Mouse (Mus musculus): ENCODE measurements around the gene Fam205c. TPM values are rescaled to one million over a fixed set of nuclear protein-coding genes. Genes with fewer than 3 reads are reported as not detected.
A peak's percentile ranks its signal among the peaks of the same experiment; 100 is the strongest.
"Not testable (repeated sequence)": the region's sequence is repeated elsewhere in the genome, so short reads cannot be mapped to it uniquely, and the experiment has no call there.

The Fam205c gene
- total RNA-seq, 1 experiment from 2014 or later: not detected

DNA sequence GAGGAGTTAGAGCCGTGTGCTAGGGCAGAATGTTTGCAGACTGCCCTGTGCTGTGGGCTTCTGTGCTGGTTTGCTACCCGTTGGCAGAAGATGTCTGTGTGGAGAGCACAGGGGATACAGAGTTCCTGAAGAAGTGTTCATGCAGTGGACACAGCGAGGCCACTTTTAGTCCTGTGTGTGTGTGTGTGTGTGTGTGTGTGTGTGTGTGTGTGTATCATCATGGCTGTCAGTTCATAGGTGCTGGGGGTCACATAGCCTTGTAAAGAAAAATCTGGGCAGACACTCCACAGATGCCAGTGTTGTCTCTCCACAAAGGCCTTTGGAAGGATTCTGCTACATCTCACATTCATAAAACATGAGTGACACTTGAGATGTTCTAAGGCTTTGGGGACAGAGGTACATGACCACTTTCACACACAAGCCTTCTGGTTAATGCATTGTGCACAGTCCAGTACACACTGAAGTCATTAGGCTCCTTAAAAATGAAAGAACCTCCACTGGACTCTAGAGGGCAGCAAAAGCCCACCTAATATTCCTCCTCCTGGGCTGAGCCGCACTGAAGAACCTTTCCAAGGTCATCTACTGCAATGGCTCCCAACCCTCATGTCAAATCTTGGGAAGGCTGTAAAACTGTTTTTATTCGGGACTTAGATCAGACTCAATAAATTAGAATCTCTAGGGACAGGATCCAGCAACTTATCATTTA is 2.7 kb upstream of the Fam205c start:
- DNase-seq: peak; percentile 72

DNA sequence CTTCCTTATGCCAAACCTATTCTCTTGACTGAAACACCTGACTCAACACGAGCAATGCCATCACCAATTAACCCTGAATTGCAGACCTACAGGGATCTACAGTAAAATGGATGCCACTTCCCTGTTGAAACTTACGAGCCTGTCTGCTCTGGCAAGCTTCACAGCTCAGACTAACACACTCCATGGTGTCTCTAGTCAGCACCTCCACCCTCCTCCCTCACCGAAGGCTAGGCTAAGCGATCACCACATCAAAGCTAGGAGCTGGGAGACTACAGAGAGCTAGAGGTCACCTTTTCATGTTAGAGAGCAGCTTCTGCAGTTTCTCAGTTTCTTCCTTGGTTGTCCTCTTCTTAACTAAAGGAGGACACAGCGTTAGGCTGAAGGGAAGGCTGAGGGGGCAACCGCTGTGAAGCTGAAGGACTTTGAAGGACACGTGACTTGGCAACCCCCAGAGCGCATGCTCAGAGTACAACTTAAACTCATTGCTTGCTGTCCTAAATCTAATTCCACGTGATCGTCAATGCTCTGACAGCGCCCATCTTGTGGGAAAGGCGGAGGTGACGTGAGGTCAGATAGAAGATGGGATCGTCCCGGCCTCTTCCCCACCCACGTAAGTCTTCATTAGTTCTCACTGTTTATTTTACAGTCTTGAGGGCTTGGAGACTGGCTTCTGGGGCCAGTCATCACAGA is 1.1 kb downstream of the Fam205c start:
- no peak for DNase-seq

DNA sequence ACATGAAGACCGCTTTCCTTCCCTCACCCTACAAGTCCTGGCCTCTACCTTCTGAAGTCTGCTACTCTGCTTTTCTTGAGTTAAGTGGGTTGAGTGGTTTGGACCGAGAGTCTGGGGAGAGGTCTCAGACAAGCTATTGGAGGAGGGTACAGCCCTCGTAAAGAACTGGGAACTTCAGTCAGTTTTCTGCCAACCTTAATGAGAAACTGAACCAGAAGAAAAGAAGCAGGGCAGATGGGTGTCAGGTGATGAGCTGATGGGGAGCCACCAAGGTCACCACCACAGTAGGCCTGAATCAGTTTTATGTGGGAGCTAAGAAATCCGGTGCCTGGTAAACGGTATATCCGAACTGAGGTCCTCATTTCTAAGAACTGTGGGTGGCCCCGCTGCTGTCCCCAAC is 1.9 kb downstream of the Fam205c start:
- DNase-seq: no peak

DNA sequence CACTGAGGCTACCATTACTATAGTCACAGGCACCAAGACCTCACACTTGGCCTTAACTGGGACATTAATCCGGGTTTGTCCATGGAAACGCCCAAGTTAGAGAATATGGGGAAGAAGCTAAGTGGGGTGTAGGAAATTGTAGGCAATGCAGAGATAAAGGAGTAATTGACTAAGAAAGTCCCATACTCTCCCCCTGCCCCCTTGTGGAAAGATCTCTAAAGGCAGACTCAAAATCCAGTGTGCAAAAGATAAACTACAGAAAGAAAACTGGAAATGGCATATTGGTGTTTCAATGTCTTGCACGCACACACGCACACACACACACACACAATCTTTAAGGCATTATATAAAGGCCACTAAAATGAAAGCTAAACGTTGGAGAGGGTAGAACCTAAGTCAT is 3.3 kb downstream of the Fam205c start:
- no peak for DNase-seq

DNA sequence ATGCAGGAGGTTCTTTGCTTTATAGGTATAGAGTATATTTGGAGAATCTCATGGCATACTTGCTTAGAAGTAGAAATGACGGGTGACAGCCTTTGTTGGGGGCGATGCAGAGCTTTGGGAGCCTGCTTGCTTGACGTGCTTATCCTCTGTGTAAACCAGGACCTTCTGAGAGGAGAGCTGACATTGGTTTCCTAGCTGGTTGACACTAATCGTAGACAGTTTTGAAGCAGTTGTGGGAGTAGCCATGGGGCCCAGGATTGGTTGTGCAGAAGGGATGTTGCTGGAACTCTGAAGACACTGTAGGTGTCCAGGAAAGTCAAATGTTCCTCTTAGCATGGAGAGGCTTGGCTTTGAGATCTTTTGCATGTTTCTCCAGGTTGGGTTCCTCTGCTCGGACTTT is 5.8 kb downstream of the Fam205c start:
- DNase-seq: no peak

DNA sequence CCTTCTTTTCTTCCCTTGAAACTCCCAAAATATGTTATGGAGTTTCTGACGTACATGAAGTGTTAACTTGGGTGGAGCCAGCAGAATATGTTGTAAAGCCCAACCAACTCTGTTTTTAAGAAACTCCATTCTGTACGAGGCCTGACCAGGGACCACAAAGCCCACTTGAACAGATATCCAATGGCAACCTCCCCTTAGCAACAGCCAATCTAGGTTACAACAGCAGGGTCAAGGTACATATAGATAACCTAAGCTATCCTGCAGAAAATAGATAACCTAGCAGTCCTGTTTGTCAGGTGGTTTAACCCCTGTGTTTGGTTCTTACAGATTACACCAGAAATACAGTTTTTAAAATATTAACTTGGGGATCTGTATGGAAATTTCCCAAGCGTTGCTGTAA is 6.6 kb downstream of the Fam205c start:
- no peak for DNase-seq

DNA sequence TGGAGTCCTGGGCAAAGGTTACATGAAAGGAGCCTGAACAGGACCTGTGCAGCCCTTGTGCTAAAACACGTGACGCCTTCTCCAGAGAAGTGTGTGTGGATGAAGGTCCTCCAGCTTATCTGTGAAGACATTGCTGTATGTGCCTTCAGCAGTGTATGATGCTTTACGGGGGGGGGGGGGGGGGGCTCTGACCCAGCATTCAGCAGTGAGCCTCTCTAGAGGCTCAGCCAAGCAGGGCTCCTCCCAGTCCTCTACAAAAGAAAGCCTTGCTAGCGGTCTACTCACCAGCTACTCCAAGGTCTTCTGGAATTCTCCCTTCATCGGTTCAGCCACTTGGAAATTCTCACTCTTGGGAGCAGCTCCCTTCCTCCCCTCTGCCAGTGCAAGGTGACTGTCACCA is 10.5 kb downstream of the Fam205c start:
- DNase-seq: not testable (repeated sequence)

DNA sequence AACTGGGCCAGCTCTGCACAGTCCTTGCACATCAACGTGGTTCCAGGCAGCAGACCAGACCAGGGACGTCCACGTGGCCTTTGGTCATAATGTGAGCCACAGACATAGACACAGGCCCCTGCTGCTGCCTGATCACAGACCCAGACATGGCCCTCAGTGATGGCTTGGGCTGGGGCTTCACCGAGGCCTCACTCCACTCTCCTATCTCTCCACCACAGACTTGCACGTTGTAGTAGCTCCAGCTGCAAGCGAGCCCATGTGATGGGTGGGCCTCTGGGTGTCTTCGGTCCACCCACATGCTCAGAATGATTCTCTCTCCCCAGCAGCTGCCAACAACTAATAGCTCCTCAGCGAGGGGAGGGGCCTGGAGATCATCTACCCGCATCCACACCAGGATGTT is 13.6 kb downstream of the Fam205c start:
- DNase-seq: not testable (repeated sequence)

DNA sequence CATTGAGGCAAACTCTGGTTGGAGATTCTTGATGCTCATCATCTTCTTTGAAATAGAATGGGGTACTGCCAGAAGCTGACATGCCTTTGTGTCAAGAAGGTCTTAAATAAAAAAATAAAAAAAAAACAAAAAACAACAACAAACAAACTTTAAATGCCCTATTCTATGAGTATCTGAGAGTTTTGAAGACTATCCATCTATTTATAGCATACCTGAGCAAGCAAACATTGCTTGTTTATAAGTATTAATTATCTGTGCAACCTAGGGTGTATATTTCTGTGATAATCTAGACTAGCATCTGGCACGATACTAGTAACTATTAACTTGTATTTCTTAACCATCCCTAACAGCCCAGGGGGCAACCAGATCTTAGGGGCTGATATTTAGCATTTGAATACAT is 17.4 kb downstream of the Fam205c start, which contains the start of gene Gm12394:
Gm12394 (minus strand) TSS at position 101 of the 400 bp plus-strand sequence.
- not testable (repeated sequence) for DNase-seq

DNA sequence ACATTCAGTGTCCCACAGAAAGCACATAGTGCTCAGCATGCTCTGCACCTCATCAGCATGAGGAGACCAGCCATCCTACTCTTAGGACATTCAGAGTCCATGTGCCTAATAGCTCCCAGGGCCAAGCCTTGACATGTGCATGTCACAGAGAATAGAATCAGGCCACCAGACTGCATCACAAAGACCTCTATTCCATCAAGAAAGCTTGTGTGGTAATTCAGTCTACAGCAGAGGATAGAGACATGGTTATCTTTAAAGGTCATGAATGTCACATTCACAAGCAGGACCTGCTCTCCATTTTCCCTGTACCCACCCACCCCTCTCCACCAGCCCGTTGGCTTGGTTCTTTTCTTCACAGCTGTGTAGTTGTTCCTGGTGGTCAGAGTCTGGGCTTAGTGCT is 20.2 kb downstream of the Fam205c start, which contains the start of gene Fam205a1:
Fam205a1 (minus strand) TSS at position 101 of the 400 bp plus-strand sequence.
- not testable (repeated sequence) for DNase-seq

Other genes with a start within 250 kb of the Fam205c start
- 4.2 and 24.3 TPM in 2 replicates for gene Gm2564, start 244.5 kb downstream of the Fam205c start, total RNA-seq (2021)
- gene Ccl27b, start 219.0 kb downstream of the Fam205c start, total RNA-seq (2021): 20.8 TPM in 1 of 2 replicates, not detected in the other
- gene Il11ra2, start 212.3 kb downstream of the Fam205c start, total RNA-seq (2021): not detected in 2 replicates
- not detected in 2 replicates for gene 4930578G10Rik, start 138.7 kb downstream of the Fam205c start, total RNA-seq (2021)
- gene Ccl19, start 117.7 kb downstream of the Fam205c start, total RNA-seq (2021): 1.0 and 12.6 TPM in 2 replicates
- 8.8 and 168 TPM in 2 replicates for gene Ccl21a, start 100.2 kb downstream of the Fam205c start, total RNA-seq (2021)
- gene Fam205a1, start 20.3 kb downstream of the Fam205c start, total RNA-seq (2021): not detected in 2 replicates
- gene Gm12394, start 17.5 kb downstream of the Fam205c start, total RNA-seq (2021): 0.11 TPM in 1 of 2 replicates, not detected in the other
- 0.56 and 3.8 TPM in 2 replicates for gene Phf24, start 42.4 kb upstream of the Fam205c start, total RNA-seq (2021)
- gene Dnajb5, start 75.6 kb upstream of the Fam205c start, total RNA-seq (2021): 17.6 and 18.4 TPM in 2 replicates
- not detected in 2 replicates for gene 1700022I11Rik, start 95.4 kb upstream of the Fam205c start, total RNA-seq (2021)
- 265 and 269 TPM in 2 replicates for gene Vcp, start 126.3 kb upstream of the Fam205c start, total RNA-seq (2021)
- gene Fancg, start 136.3 kb upstream of the Fam205c start, total RNA-seq (2021): 8.7 and 10.2 TPM in 2 replicates
- 16.8 and 17.3 TPM in 2 replicates for gene Pigo, start 151.6 kb upstream of the Fam205c start, total RNA-seq (2021)
- gene Stoml2, start 157.5 kb upstream of the Fam205c start, total RNA-seq (2021): 200 and 206 TPM in 2 replicates
- 36.6 and 40.8 TPM in 2 replicates for gene Fam214b, start 172.0 kb upstream of the Fam205c start, total RNA-seq (2021)
- 12.1 and 13.9 TPM in 2 replicates for gene Unc13b, start 184.7 kb upstream of the Fam205c start, total RNA-seq (2021)

All from adrenal gland, postnatal 14 days (tissue).